Mouse (Mus musculus): ENCODE measurements around the gene Aanat.

GRCm38 (mm10) chr11:116620559-116621253 is 34.5 kb downstream of the Aanat start:
- TF ChIP-seq CTCF (IDR thresholded peaks at IDR 0.05): no peak
- no peak for TF ChIP-seq EP300 (IDR thresholded peaks at IDR 0.05)

Measured in lung, postnatal 0 days (tissue).